Mouse (Mus musculus) olfactory bulb, adult 2 months (tissue): Measurements from ENCODE around the gene Mup6.
"Not testable (repeated sequence)": the region's sequence is repeated elsewhere in the genome, so short reads cannot be mapped to it uniquely, and the experiment has no call there.

Source experiments
- CTCF ChIP-seq: fragments of 200-500 bp; IDR thresholded peaks from 2 replicates; pipeline ENCODE4 v1.5.1; 2012; ENCODE audit warnings: low read depth, mild to moderate bottlenecking, low read length, moderate library complexity; ENCODE audit not compliant: insufficient read depth
- POLR2A ChIP-seq: fragments of 200-500 bp; IDR thresholded peaks from 2 replicates; pipeline ENCODE4 v1.6.1; 2012; ENCODE audit warnings: mild to moderate bottlenecking, low read depth, low read length, moderate library complexity; ENCODE audit not compliant: insufficient read depth

GRCm38 (mm10) chr4:60029334-60030111 lies 65.4 kb downstream of the Mup6 start:
- TF ChIP-seq CTCF, POLR2A: not testable (repeated sequence)
